Mouse (Mus musculus): ENCODE data around the gene Cd47. TPM values are rescaled to one million over a fixed set of nuclear protein-coding genes. Genes with fewer than 3 reads are reported as not detected.

The Cd47 gene
- 10 to 100 TPM; 22.4 to 26.8 TPM for total RNA-seq (2021)
- long read RNA-seq, experiment 1, full-length matches to known transcripts: 17 of 34 reads
- long read RNA-seq, experiment 1, partial matches to known transcripts: 0 of 34 reads
- long read RNA-seq, experiment 1, other reads (novel, unspliced or antisense): 17 of 34 reads
- long read RNA-seq, experiment 2, full-length matches to known transcripts: 15 of 39 reads
- long read RNA-seq, experiment 2, partial matches to known transcripts: 1 of 39 reads
- long read RNA-seq, experiment 2, other reads (novel, unspliced or antisense): 23 of 39 reads

GRCm38 (mm10) chr16:49799597-49800561 lies at the start of gene Cd47:
Gene Cd47 (plus strand): TSS chr16:49800533.
- DNase-seq (ENCODE audit: low spot score): no peak

DNA sequence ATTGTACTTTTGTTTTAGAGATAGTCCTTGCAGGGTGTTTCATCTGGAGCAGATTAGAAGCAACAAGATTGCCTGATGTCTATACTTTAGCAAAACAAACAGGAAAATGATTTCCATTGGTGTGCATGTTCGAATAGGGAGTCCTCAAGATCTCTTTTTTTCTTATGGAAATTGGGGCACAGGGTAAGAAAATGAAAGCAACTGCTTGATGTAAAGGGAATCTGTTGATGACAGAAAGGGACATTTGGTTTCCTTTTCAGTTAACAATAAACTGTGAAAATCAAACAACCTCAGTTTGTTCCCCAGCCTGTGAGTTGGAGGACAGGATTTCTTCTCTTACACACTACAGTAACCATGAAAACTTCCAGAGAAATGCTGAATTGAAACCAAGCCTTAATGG lies 47.4 kb upstream of the Cd47 start:
- no peak for DNase-seq (ENCODE audit: low spot score)

- DNase-seq (ENCODE audit: low spot score): no peak
These were observed 47.0 kb upstream of the Cd47 start for GRCm38 (mm10) chr16:49753318-49753717.

DNA sequence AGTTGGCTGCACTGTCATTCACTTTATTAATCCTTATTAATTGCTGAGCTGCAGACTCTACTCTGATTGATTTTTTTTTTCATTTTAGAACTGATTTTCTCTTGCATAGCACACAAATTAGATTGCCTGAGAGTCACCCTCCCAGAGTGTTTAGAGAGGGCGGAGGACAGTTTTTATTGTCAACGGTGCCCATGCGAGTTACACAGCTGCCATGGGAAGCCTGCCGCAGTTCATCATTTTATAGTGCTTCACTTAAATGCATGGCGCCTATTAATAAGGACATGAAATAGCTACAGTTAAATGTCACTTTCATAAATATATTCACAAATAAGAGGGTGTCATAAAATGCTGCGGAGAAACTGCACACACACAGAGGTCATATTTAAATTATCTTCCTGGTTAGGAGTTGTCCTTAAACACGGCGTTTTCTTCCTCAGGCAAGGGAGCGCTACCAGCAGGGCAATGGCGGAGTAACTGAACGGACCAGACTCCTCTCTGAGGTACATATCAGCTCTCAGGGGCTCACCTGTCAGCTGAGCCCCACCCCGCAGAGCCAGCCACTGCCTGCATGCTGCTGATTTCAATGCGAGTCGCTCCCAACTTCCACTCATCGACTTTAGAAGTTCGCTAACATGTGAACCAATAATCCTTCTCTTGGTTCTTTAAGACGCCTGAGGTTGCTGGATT lies 39.7 kb upstream of the Cd47 start:
- no peak for DNase-seq (ENCODE audit: low spot score)

DNA sequence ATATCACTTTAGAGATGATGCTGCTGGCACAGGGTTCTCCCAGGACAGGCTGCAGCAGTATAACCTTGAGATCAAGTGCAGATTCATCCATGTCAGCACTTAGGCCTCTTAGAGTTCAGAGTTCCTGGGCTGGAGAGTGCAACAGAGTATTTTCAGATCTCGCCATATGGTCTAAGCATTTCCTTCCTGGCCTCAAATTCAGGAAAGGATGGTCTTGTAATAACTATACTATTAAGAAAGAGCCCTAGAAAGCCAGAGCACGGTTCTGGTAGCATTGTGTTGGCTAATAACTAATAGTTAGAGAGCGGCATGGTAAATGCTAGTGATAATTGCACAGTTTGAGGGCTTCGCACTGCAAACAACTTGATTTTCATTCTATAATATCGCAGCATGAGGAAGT lies 38.4 kb upstream of the Cd47 start:
- DNase-seq (ENCODE audit: low spot score): no peak

DNA sequence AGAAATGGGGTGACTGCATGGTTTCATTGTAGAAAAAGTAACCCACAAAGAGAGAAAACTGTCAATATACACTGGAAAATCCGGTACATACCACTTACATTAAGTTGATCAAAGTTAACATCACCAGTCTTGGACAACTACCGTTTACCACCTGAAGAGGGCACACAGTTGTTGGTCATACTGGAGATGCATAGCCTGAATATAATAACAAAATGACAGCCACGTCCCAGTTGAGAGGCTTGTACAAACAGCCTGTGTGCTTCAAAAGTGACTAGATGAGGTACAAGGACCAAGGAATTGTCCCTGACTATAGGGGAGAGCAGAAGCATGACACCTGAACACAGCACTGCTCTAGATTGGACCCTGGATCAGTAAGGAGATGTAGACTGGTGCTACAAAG lies 34.0 kb upstream of the Cd47 start:
- DNase-seq (ENCODE audit: low spot score): peak; percentile 6

- DNase-seq (ENCODE audit: low spot score): no peak
These were observed 31.8 kb upstream of the Cd47 start for GRCm38 (mm10) chr16:49768491-49769031.

DNA sequence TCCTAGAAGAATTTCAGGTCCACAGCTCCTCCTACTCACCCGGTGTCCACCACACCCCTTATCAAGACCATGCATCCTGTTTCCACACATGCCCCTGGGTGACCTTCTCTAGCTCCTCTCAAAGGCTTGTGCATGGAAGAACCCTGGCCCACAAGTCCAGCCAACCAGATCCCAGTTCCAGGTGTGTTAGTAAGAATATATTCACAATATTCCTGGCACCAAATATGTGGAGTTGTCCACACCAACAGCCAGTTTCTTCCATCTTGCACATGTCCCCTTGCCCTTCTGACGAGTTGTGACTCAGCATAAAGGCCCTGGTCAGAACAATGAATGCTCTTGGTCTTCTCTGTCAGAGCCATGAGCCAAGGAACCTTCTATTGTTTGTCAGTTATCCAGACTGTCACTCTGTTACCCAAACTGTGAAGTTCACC lies 30.5 kb upstream of the Cd47 start:
- no peak for DNase-seq (ENCODE audit: low spot score)

DNA sequence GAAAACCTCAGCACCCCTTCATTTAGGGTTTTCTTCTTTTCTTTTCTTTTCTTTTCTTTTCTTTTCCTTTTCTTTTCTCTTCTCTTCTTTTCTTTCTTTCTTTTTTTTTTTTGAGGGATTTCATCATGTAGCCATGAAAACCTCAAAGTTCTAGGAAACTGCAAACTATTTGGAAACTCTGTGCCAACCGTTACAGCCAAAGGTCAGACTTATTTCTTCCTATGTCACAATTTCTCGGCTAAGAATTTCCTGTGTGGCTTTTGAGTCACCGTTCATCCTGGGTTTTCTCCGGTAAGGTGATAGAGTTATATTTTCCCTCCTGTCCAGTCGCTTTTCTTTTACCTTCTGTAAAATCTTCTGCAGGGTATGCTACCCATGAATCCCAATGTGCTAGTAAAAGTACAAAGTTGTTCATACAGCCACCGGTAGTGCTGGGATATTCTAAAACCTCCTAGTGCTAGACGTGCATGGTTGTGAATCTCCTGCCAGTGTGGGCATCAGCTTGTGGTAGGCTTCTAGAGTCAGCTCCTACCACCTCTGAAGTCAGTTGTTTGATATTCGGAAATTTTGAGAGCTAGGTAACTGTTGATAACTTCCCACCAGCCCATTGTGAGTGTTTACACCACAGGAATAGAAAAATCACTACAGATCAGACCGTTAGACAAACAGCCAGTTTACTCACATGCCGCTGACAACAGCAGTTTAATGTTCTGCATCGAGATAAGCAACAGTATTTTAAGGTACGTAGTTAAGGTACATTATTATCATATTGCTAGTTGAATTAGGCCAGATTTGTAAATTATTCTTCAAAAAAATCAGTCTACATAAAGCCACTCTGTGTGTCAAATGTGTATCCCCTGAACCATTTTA lies 29.8 kb upstream of the Cd47 start:
- no peak for DNase-seq (ENCODE audit: low spot score)

- DNase-seq (ENCODE audit: low spot score): no peak
These were observed 28.5 kb upstream of the Cd47 start for GRCm38 (mm10) chr16:49771609-49772396.

DNA sequence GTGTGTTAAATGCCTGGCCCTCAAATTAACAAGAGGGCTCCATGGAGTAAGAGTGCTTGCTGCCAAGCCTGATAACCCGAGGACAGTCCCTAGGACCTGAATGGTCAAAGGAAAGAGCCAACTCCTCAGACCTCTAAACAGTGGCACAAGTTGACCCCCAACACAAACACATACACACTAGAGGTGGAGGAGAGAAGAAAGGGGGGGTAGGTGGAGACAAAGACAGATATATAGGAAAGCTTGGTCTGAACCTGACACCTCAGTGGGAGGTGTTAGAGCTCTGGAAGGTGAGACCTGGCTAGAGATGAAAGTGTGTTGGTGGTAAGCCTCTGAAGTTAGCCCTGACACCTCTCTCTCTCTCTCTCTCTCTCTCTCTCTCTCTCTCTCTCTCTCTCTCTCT lies 27.8 kb upstream of the Cd47 start:
- no peak for DNase-seq (ENCODE audit: low spot score)

DNA sequence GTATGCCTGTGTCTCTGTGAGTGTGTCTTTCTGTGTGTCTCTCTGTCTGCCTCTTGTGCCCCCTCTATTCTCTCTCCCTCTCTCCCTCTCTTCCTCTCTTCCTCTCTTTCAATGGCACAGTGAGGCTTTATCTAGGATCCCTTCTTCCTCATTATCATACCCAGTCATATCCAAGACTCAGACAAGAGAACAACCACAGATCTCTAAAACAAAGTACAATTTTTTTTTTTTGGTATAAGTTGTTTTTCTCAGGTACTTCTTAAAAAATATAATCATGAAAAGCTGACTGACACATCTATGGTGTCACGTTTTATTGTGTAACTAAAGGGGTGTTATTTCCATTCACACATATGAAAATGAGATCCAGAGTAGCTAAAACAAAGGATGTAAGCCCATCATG lies 27.3 kb upstream of the Cd47 start:
- no peak for DNase-seq (ENCODE audit: low spot score)

DNA sequence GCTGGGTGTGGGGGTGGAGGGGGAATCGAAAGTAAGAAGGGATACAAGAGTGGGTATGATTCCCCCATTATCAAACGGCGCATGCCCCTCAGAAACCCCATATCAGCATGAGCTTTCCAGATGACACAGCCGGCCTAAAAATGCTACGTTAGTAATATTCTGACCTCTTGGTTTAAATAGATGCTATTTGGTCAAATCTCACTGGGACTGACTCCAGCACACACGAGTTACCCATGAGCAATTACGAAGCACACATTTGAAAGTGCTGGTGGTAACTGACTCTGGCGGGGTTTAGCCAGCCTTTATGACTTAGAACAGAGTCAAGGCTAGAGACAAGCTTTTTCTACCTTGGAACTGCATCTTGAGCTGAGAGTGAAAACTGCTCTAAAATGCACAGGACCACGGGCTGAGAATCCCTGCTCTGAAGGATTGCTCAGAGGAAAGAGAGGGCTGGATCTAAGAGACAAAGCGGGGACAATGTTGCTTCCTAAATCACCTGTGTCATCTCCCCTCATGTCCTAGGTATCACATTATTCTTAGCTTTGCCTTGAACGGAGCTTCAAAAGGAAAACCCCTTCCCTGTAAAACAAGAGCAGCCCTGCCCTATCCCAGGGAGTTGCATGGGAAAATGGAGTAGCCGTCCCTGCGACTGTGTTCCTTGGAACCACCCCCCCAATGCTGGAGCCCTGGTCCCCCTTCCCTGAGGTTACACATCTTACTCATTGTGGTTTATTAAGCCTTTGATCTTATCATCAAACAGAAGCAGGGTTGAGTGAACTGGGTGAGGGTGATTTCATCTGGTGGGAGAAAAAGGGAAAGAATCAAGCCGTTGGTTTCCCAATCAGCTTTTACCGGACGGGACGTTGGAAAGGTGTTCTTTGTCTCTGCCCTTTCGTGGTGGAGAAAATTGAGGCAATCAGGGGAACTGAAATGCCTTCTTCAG lies 26.0 kb upstream of the Cd47 start:
- DNase-seq (ENCODE audit: low spot score): no peak

- no peak for DNase-seq (ENCODE audit: low spot score)
These were observed 25.0 kb upstream of the Cd47 start for GRCm38 (mm10) chr16:49775002-49775966.

- no peak for DNase-seq (ENCODE audit: low spot score)
These were observed 23.4 kb upstream of the Cd47 start for GRCm38 (mm10) chr16:49776981-49777380.

DNA sequence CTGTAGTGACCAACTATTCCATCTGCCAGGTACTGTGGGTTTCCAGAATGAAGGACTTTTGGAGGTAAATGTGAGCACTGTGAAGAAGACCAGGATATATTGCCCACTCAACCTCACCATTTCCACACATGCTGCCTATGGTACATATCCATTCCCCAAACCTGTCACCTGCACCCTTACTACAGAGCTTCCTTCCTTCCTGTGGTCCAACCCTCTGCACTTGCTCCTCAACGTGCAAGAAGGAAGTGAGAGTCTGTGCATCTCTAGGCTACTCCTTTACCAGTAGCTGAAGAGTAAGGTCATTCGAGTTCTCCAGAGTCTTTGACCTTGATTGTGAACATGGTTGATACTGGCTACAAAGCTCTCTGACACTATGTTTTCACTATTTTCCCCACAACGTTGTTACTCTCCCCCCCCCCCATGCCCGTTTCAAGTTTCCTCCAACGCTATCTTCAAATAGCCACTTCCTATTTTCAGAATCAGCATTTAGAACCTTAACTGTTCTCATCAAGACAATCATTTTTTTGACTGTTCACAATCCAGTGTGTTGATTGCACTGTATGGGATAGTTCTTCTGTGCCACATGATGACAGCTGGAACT lies 18.7 kb upstream of the Cd47 start:
- no peak for DNase-seq (ENCODE audit: low spot score)

GRCm38 (mm10) chr16:49783369-49783768 lies 17.0 kb upstream of the Cd47 start:
- no peak for DNase-seq (ENCODE audit: low spot score)

Data from gastrocnemius, adult 18-20 months (tissue).